Mouse (Mus musculus): ENCODE measurements around the gene Zfp13.

- TF ChIP-seq CTCF (IDR thresholded peaks at IDR 0.05; ENCODE audit: extremely low read depth, insufficient read depth, insufficient read length, insufficient replicate concordance) (no peak), POLR2A (IDR thresholded peaks at IDR 0.05; ENCODE audit: low read depth, low read length) (no peak)
Measured at GRCm38 (mm10) chr17:23604394-23604793, 5.1 kb upstream of the Zfp13 start.

Data from spleen, adult 2 months (tissue).